Mouse (Mus musculus) MEL (cell line): ENCODE results near the gene Lpin1.

ENCODE experiments used
- CHD1 ChIP-seq: IDR thresholded peaks from 2 replicates; pipeline ENCODE4 v1.6.1; 2012; ENCODE audit warnings: low read depth, mild to moderate bottlenecking, inconsistent platforms, low read length, improper control_type of control experiment
- CHD2 ChIP-seq: IDR thresholded peaks from 2 replicates; pipeline ENCODE4 v1.6.1; 2011; ENCODE audit warnings: low read length, improper control_type of control experiment
- CTCF ChIP-seq, 3 experiments: IDR thresholded peaks in 2 of 3; conservative IDR thresholded peaks in 1 of 3; 2 replicates each; pipeline ENCODE4 v1.5.1; 2011 to 2012; ENCODE audit warnings: low read length in 3 of 3, low read depth in 2 of 3, mild to moderate bottlenecking in 2 of 3, improper control_type of control experiment in 1 of 3, inconsistent platforms in 1 of 3, mixed read lengths in 1 of 3, moderate library complexity in 1 of 3; ENCODE audit not compliant: control insufficient read depth in 1 of 3, insufficient read depth in 1 of 3, poor library complexity in 1 of 3, severe bottlenecking in 1 of 3
- GATA1 ChIP-seq: IDR thresholded peaks from 2 replicates; pipeline ENCODE4 v1.6.1; 2011; ENCODE audit warnings: low read depth, low read length, improper control_type of control experiment
- HCFC1 ChIP-seq: IDR thresholded peaks from 2 replicates; pipeline ENCODE4 v1.6.1; 2012; ENCODE audit warnings: low read depth, mild to moderate bottlenecking, inconsistent platforms, low read length, improper control_type of control experiment, moderate library complexity
- MAX ChIP-seq: IDR thresholded peaks from 2 replicates; pipeline ENCODE4 v1.6.1; 2011; ENCODE audit warnings: low read length, improper control_type of control experiment
- MEF2A ChIP-seq: IDR thresholded peaks from 2 replicates; pipeline ENCODE4 v1.6.1; 2014; ENCODE audit warnings: low read depth, mild to moderate bottlenecking, inconsistent platforms, low read length, improper control_type of control experiment; ENCODE audit not compliant: poor library complexity, insufficient replicate concordance, severe bottlenecking; ENCODE audit errors: extremely low read depth
- MYC ChIP-seq: IDR thresholded peaks from 2 replicates; pipeline ENCODE4 v1.6.1; 2011; ENCODE audit warnings: low read depth, mild to moderate bottlenecking, low read length, improper control_type of control experiment, moderate library complexity
- NRF1 ChIP-seq: IDR thresholded peaks from 2 replicates; pipeline ENCODE4 v1.6.1; 2014; ENCODE audit warnings: low read depth, mild to moderate bottlenecking, inconsistent platforms, low read length, improper control_type of control experiment, moderate library complexity; ENCODE audit not compliant: poor library complexity, insufficient read depth, severe bottlenecking
- POLR2A ChIP-seq, 2 experiments: IDR thresholded peaks; 2 replicates each; pipeline ENCODE4 v1.6.1; 2011 to 2012; ENCODE audit warnings: low read length in 2 of 2, mild to moderate bottlenecking in 2 of 2, control low read depth in 1 of 2, improper control_type of control experiment in 1 of 2, low read depth in 1 of 2, moderate library complexity in 1 of 2; ENCODE audit not compliant: control insufficient read depth in 1 of 2, insufficient read depth in 1 of 2, poor library complexity in 1 of 2
- POLR2AphosphoS5 ChIP-seq: IDR thresholded peaks from 2 replicates; pipeline ENCODE4 v1.6.1; 2012; ENCODE audit warnings: low read depth, borderline replicate concordance, mild to moderate bottlenecking, inconsistent platforms, low read length, moderate library complexity, mixed read lengths
- SMC3 ChIP-seq: IDR thresholded peaks from 2 replicates; pipeline ENCODE4 v1.6.1; 2011; ENCODE audit warnings: low read depth, low read length, improper control_type of control experiment
- USF1 ChIP-seq: IDR thresholded peaks from 2 replicates; pipeline ENCODE4 v1.6.1; 2014; ENCODE audit warnings: low read depth, mild to moderate bottlenecking, inconsistent platforms, low read length, improper control_type of control experiment, moderate library complexity
- USF2 ChIP-seq, 2 experiments: IDR thresholded peaks; 2 replicates each; pipeline ENCODE4 v1.6.1; 2011 to 2012; ENCODE audit warnings: improper control_type of control experiment in 2 of 2, low read length in 2 of 2, borderline replicate concordance in 1 of 2, inconsistent platforms in 1 of 2, low read depth in 1 of 2, mild to moderate bottlenecking in 1 of 2; ENCODE audit not compliant: insufficient read depth in 1 of 2

DNA sequence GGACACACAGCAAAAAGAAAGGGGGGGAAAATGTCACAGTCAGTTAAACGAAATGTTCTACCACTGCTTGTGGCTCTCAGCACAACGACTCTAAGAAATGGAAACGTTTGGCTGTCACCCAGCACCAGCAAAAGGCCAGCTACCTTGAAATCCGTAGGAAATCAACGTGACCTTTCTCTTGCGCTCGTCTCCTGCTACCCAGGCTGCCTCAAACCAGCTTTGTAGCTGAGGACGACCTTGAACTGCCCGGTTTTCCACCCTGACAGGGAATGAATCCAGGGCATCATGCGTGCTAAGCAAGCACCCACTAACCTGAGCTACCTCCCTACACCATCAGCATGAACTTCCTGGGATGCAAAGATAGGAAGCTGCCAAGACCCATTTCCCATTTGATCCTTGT lies 39.5 kb downstream of the Lpin1 start:
- TF ChIP-seq NRF1 (no peak), HCFC1 (no peak), CTCF (IDR thresholded peaks at IDR 0.05 in 2 of 3, conservative IDR thresholded peaks at IDR 0.05 in 1 of 3; ENCODE audit: control insufficient read depth in 1 of 3, insufficient read depth in 1 of 3, low read depth in 2 of 3, low read length in 3 of 3, poor library complexity in 1 of 3, severe bottlenecking in 1 of 3) (no peak), CHD2 (no peak), MAX (no peak), GATA1 (no peak), MYC (no peak), USF1 (no peak), POLR2A (IDR thresholded peaks at IDR 0.05; ENCODE audit: control insufficient read depth in 1 of 2, insufficient read depth in 1 of 2, low read depth in 1 of 2, low read length in 2 of 2, poor library complexity in 1 of 2) (no peak), CHD1 (no peak), USF2 (IDR thresholded peaks at IDR 0.05; ENCODE audit: borderline replicate concordance in 1 of 2, insufficient read depth in 1 of 2, low read depth in 1 of 2, low read length in 2 of 2) (no peak), MEF2A (no peak), POLR2AphosphoS5 (no peak), SMC3 (no peak)
